Mouse (Mus musculus) retina, embryonic 14.5 days (tissue): Measurements from ENCODE around the gene Gm13278.
"Not testable (repeated sequence)": the region's sequence is repeated elsewhere in the genome, so short reads cannot be mapped to it uniquely, and the experiment has no call there.

Source experiments
- DNase-seq: peaks from one replicate; pipeline ENCODE4 v3.0.0-alpha.2; 2015; ENCODE audit warnings: low spot score

Gm13278 gene

DNA sequence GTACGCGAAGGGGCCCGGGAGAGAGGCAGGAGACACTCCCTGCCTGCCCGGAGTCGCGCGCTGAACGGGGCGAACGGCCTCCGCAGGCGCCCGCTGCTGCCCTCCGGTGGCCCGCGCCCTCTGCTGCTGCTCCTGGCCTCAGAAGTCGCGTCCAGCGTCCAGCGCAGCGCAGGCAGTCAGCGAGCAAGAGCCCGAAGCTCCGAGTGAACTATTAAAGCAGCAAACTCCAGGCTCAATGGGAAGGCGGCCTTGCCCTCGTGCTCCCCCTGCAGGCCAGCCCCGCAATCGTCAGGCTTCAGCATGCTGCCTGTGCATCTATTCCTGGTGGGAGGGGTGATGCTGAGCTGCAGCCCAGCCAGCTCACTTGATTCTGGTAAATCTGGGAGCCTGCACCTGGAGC lies at the start of gene Gm13278:
TSS of gene Gm13278 (plus strand) at position 301 of the 400 bp plus-strand sequence.
- not testable (repeated sequence) for DNase-seq

DNA sequence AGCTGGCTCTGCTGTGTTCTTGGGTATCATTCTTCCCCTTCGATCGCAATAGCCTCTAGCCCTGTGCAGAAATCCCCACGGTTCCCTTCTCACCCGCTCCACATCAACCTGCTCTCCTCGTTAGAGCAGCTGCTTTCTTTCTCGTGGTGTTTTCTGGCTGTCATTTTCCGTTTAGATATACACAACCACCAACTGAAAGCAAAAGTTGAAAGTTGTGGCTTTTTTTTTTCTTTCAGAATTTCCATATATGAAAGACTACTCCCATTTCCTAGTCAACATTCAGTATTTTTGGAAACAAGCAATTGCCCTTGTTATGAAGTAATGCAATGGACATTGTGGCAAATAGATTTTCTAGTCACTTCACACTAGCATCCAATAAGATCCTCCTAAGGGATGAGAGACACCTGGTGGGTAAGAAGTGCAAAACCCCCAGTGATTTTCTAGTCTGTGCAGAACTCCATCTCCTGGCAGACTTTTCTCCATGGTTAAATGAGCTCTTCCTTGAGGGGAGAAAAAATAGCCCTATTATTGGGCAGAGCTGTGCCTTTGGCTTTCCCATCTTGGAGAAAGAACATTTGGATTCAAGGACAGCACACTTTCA lies 48.5 kb upstream of the Gm13278 start:
- no peak for DNase-seq

DNA sequence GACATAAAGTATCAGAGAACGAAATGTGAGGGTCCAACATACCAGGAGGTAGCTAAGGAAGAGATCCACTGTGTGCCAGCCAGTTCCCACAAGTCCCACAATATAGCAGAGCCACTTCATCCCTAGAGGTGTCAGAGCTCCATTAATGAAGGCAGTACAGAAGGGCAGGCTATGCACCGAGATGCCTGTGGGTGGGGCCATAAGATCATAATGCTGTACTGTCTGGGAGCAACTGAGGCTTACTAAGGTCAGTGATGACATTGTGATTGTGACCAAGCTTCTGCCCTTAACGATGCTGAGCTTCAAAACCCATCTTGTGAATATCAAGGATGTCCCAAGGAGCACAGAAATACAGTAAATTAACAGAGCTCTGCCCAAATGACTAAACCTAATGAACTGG lies 47.1 kb upstream of the Gm13278 start:
- DNase-seq, result no peak

DNA sequence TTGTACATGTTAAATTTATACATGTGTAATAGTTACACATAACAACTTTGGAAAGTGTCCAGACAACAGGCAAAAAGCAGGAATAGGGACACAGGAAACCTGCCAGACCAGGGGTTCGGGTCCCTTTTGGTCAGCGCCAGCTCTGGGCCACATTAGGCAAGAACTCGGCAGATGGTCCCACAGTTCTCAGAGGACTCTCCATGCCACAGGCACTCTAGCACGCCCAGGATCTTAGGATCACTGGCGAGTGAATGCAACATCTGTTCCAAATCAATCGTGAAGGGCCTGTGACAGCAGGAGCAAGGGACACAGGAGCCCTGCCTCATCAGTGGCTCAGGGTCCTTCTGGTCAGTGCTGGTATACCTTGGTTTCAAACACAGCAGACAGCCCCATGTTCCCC lies 41.4 kb upstream of the Gm13278 start:
- no peak for DNase-seq

DNA sequence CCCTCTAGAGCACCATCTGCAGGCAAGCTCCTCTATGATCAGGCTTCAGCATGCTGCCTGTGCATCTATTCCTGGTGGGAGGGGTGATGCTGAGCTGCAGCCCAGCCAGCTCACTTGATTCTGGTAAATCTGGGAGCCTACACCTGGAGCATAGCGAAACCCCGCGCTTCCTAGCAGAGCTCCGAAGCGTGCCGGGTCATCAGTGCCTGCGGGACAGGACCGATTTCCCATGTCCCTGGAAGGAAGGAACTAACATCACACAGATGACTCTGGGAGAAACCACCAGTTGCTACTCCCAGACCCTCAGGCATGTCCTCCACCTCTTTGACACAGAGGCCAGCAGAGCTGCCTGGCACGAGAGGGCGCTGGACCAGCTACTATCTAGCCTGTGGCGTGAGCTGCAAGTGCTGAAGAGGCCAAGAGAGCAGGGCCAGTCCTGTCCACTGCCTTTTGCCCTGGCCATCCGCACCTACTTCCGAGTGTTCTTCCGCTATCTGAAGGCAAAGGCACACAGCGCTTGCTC lies 36.5 kb upstream of the Gm13278 start, which contains the start of gene Gm13271:
TSS of gene Gm13271 (plus strand) at position 51 of the 523 bp plus-strand sequence.
- DNase-seq, result not testable (repeated sequence)

DNA sequence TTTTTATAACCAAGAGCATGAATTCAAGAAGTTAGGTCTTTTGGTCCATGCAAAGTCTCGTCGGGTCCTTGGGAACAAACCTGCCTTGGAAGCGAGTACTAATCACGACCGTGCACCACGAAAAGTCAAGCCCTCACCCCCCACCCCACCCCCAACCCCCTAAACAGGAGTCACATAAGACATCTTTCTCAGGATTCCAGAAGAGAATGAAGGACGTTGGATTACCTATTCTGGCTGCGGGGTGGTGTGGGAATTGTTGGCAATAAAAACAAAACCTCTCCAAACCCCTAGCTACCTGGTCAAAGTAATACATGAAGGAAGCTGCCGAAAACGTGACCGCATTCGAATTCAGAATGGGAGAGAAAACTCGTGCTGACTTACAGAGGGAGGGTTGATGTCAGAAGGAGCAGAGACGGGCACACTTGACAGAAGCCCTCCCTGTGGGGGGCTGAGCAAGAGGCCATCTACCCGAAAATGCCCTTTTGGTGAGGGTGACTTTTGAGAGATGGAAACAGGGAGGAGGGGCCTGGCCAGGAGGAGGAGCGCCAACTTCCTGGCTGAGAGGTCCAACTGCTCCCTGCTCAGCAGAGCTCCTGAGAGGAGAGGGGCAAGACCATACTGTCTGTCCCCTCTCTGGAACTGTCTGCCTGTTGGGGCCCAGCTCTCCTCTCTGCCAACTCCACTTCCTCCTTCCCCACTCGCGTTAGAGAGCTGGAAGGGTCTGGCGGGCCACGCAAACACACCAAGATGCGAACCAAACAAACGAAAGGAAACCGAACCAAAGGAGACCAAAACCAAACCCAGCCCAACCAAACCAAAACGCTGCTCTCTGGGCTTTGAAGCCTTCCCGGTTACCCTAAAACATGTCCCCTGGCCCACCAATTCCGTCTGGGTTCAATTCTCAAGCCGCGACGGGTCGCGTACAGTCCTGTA lies 34.5 kb upstream of the Gm13278 start:
- not testable (repeated sequence) for DNase-seq

DNA sequence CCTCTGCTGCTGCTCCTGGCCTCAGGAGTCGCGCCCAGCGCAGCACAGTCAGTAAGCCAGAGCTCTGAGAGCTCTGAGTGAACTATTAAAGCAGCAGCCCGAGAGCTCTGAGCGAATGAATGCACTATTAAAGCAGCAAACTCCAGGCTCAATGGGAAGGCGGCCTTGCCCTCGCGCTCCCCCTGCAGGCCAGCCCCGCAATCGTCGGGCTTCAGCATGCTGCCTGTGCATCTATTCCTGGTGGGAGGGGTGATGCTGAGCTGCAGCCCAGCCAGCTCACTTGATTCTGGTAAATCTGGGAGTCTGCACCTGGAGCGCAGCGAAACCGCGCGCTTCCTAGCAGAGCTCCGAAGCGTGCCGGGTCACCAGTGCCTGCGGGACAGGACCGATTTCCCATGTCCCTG lies 33.7 kb upstream of the Gm13278 start:
- DNase-seq, result not testable (repeated sequence)

DNA sequence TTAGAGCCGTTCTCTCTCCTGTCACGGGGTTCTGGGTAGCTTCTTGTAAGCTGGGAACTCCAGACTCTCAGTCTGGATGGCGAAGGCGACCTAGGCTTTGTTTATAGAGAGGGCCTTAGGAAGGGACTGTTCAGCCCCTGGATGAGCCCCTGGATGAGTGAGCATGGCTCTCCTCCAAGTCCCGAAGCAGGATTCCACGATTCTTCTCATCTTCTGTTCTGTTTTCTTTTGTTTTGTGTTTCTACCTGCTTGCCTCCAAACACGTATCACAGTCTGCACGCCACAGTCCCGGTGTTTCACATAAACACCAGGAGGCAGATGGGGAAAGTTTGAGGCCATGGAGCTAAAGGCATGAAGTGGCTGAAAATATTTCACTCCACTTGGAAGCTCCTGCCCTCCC lies 32.6 kb upstream of the Gm13278 start:
- not testable (repeated sequence) for DNase-seq

DNA sequence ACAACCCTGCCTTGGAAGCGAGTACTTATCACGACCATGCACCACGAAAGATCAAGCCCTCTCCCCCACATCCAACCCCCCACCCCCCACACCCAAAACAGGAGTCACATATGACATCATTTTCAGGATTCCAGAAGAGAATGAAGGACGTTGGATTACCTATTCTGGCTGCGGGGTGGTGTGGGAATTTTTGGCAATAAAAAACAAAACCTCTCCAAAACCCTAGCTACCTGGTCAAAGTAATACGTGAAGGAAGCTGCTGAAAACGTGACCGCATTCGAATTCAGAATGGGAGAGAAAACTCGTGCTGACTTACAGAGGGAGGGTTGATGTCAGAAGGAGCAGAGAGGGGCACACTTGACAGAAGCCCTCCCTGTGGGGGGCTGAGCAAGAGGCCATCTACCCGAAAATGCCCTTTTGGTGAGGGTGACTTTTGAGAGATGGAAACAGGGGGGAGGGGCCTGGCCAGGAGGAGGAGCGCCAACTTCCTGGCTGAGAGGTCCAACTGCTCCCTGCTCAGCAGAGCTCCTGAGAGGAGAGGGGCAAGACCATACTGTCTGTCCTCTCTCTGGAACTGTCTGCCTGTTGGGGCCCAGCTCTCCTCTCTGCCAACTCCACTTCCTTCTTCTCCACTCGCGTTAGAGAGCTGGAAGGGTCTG lies 31.6 kb upstream of the Gm13278 start, which contains the start of gene Gm13283:
TSS of gene Gm13283 (plus strand) at position 510 of the 659 bp plus-strand sequence.
- DNase-seq, result not testable (repeated sequence)

DNA sequence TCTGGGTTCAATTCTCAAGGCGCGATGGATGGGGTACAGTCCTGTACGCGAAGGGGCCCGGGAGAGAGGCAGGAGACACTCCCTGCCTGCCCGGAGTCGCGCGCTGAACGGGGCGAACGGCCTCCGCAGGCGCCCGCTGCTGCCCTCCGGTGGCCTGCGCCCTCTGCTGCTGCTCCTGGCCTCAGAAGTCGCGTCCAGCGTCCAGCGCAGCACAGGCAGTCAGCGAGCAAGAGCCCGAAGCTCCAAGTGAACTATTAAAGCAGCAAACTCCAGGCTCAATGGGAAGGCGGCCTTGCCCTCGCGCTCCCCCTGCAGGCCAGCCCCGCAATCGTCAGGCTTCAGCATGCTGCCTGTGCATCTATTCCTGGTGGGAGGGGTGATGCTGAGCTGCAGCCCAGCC lies 30.9 kb upstream of the Gm13278 start:
- not testable (repeated sequence) for DNase-seq

DNA sequence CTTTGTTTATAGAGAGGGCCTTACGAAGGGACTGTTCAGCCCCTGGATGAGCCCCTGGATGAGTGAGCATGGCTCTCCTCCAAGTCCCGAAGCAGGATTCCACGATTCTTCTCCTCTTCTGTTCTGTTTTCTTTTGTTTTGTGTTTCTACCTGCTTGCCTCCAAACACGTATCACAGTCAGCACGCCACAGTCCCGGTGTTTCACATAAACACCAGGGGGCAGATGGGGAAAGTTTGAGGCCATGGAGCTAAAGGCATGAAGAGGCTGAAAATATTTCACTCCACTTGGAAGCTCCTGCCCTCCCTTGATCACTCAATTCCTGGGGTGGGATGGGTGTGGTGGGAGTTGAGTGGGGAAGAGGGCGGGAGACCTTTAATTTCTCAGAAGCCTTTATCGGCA lies 29.6 kb upstream of the Gm13278 start:
- DNase-seq, result not testable (repeated sequence)

DNA sequence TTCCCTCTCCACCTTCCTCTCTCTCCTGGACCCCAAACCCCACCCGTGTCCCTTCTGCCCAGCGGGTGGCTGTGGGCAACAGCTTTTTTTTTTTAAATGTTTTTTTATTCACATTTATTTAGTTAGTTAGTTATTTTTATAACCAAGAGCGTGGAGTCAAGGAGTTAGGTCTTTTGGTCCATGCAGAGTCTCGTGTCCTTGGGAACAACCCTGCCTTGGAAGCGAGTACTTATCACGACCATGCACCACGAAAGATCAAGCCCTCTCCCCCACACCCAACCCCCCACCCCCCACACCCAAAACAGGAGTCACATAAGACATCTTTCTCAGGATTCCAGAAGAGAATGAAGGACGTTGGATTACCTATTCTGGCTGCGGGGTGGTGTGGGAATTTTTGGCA lies 29.0 kb upstream of the Gm13278 start:
- DNase-seq, result not testable (repeated sequence)

DNA sequence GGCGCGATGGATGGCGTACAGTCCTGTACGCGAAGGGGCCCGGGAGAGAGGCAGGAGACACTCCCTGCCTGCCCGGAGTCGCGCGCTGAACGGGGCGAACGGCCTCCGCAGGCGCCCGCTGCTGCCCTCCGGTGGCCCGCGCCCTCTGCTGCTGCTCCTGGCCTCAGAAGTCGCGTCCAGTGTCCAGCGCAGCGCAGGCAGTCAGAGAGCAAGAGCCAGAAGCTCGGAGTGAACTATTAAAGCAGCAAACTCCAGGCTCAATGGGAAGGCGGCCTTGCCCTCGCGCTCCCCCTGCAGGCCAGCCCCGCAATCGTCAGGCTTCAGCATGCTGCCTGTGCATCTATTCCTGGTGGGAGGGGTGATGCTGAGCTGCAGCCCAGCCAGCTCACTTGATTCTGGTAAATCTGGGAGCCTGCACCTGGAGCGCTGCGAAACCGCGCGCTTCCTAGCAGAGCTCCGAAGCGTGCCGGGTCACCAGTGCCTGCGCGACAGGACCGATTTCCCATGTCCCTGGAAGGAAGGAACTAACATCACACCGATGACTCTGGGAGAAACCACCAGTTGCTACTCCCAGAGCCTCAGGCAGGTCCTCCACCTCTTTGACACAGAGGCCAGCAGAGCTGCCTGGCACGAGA lies 27.8 kb upstream of the Gm13278 start:
- peak; percentile 29 for DNase-seq

DNA sequence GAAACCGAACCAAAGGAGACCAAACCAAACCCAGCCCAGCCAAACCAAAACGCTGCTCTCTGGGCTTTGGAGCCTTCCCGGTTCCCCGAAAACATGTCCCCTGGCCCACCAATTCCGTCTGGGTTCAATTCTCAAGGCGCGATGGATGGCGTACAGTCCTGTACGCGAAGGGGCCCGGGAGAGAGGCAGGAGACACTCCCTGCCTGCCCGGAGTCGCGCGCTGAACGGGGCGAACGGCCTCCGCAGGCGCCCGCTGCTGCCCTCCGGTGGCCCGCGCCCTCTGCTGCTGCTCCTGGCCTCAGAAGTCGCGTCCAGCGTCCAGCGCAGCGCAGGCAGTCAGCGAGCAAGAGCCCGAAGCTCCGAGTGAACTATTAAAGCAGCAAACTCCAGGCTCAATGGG lies 17.8 kb upstream of the Gm13278 start, which contains the start of gene Gm13290:
TSS of gene Gm13290 (plus strand) at position 301 of the 400 bp plus-strand sequence.
- DNase-seq, result not testable (repeated sequence)

DNA sequence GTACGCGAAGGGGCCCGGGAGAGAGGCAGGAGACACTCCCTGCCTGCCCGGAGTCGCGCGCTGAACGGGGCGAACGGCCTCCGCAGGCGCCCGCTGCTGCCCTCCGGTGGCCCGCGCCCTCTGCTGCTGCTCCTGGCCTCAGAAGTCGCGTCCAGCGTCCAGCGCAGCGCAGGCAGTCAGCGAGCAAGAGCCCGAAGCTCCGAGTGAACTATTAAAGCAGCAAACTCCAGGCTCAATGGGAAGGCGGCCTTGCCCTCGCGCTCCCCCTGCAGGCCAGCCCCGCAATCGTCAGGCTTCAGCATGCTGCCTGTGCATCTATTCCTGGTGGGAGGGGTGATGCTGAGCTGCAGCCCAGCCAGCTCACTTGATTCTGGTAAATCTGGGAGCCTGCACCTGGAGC lies 14.7 kb upstream of the Gm13278 start, which contains the start of gene Gm13289:
TSS of gene Gm13289 (plus strand) at position 301 of the 400 bp plus-strand sequence.
- not testable (repeated sequence) for DNase-seq

DNA sequence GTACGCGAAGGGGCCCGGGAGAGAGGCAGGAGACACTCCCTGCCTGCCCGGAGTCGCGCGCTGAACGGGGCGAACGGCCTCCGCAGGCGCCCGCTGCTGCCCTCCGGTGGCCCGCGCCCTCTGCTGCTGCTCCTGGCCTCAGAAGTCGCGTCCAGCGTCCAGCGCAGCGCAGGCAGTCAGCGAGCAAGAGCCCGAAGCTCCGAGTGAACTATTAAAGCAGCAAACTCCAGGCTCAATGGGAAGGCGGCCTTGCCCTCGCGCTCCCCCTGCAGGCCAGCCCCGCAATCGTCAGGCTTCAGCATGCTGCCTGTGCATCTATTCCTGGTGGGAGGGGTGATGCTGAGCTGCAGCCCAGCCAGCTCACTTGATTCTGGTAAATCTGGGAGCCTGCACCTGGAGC lies 11.8 kb upstream of the Gm13278 start, which contains the start of gene Gm13272:
TSS of gene Gm13272 (plus strand) at position 301 of the 400 bp plus-strand sequence.
- not testable (repeated sequence) for DNase-seq

DNA sequence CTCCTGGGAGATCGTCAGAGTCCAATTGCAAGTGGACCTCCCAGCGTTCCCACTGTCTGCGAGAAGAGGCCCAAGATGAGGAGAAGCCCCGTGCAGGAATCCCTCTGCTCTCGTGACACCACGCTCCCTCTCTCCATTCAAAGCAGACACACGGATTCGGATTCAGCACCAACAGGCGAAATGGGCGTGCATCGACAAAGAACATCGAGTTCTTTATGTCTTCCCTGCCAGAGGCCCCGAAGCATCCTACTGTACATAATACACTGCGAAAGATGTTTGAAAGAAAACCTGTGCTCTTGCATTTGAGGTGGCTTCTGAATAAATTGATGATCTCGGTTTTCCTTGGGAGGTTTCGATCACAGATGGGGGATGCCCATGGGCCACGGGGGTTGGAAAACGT lies 11.0 kb upstream of the Gm13278 start:
- DNase-seq, result not testable (repeated sequence)

DNA sequence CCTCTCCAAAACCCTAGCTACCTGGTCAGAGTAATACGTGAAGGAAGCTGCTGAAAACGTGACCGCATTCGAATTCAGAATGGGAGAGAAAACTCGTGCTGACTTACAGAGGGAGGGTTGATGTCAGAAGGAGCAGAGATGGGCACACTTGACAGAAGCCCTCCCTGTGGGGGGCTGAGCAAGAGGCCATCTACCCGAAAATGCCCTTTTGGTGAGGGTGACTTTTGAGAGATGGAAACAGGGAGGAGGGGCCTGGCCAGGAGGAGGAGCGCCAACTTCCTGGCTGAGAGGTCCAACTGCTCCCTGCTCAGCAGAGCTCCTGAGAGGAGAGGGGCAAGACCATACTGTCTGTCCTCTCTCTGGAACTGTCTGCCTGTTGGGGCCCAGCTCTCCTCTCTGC lies 9.5 kb upstream of the Gm13278 start, which contains the start of gene Ifnz:
TSS of gene Ifnz (plus strand) at position 301 of the 400 bp plus-strand sequence.
- DNase-seq, result not testable (repeated sequence)

DNA sequence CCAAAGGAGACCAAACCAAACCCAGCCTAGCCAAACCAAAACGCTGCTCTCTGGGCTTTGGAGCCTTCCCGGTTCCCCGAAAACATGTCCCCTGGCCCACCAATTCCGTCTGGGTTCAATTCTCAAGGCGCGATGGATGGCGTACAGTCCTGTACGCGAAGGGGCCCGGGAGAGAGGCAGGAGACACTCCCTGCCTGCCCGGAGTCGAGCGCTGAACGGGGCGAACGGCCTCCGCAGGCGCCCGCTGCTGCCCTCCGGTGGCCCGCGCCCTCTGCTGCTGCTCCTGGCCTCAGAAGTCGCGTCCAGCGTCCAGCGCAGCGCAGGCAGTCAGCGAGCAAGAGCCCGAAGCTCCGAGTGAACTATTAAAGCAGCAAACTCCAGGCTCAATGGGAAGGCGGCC lies 9.0 kb upstream of the Gm13278 start:
- DNase-seq, result not testable (repeated sequence)

DNA sequence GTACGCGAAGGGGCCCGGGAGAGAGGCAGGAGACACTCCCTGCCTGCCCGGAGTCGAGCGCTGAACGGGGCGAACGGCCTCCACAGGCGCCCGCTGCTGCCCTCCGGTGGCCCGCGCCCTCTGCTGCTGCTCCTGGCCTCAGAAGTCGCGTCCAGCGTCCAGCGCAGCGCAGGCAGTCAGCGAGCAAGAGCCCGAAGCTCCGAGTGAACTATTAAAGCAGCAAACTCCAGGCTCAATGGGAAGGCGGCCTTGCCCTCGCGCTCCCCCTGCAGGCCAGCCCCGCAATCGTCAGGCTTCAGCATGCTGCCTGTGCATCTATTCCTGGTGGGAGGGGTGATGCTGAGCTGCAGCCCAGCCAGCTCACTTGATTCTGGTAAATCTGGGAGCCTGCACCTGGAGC lies 5.9 kb upstream of the Gm13278 start, which contains the start of gene Gm13276:
TSS of gene Gm13276 (plus strand) at position 301 of the 400 bp plus-strand sequence.
- DNase-seq, result not testable (repeated sequence)

DNA sequence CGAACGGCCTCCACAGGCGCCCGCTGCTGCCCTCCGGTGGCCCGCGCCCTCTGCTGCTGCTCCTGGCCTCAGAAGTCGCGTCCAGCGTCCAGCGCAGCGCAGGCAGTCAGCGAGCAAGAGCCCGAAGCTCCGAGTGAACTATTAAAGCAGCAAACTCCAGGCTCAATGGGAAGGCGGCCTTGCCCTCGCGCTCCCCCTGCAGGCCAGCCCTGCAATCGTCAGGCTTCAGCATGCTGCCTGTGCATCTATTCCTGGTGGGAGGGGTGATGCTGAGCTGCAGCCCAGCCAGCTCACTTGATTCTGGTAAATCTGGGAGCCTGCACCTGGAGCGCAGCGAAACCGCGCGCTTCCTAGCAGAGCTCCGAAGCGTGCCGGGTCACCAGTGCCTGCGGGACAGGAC lies 2.9 kb upstream of the Gm13278 start, which contains the start of gene Gm13277:
TSS of gene Gm13277 (plus strand) at position 231 of the 400 bp plus-strand sequence.
- DNase-seq, result not testable (repeated sequence)
